Mouse (Mus musculus): ENCODE measurements around the gene Gabrr2. TPM values are rescaled to one million over a fixed set of nuclear protein-coding genes. Genes with fewer than 3 reads are reported as not detected.

Gene Gabrr2
- polyA plus RNA-seq, 1 experiment, result 1.5 TPM

- WGBS, result 51% methylated on average over 1 of the region's 1 CpGs
- H3K4me3 ChIP-seq (ENCODE audit: low read depth, low read length), result no peak overlapping the region
- H3K27me3 ChIP-seq (ENCODE audit: control insufficient read depth, insufficient read depth, low read length), result no peaks in the 10 kb centered on the region
- peaks cover 11% of the 10 kb centered on the region for H3K36me3 ChIP-seq (ENCODE audit: control insufficient read depth, insufficient read depth, low read length)
- TF ChIP-seq POLR2A (IDR thresholded peaks at IDR 0.05; ENCODE audit: low read depth, low read length) (no peak), CTCF (IDR thresholded peaks at IDR 0.05; ENCODE audit: extremely low read depth, insufficient read length, insufficient replicate concordance, low read depth, low read length) (no peak)
- H3K27ac ChIP-seq (ENCODE audit: insufficient read depth, low read depth, low read length), result no peak overlapping the region
- H3K4me1 ChIP-seq (ENCODE audit: control insufficient read depth, insufficient read depth, insufficient read length, low read length), result no peaks in the 10 kb centered on the region
These were observed 6.5 kb upstream of the Gabrr2 start for GRCm38 (mm10) chr4:33056317-33056716.

DNA sequence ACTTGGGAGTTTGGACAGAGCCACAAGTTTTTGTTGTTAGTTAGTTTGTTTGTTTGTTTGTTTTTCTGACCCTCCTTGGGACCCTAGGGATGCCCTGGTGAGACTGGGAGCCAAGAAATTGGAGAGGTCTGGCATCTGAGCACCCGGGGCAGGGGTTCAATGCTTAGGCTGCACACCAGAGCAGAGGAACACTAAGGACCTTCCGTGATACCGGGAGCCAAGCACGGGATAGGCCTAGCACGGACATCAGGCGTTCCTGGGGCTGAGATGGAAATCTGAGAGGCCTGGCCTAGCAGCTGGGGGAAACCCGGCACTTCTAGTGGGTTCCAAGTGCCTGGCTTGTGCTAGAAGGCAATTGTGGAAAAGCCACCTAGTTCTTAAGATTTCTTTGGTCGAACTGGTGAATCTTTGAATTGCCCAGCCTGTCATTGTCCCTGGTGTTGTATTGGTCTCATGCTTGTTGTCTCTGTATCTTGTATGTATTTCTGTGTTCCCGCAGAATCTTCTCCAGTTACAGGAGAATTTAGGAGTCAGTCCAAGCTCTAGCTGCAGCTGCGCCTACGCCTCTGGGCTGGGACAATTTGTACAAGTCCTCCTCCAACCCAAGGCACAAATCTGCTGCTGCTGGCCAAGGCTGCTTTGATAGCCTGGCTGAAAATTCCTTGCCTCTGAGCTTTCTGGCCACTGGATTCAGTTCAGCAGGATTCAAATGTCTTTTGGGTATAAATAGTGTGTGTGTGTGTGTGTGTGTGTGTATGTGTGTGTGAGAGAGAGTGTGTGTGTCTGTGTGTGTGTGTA is 4.7 kb upstream of the Gabrr2 start:
- H3K4me1 ChIP-seq (ENCODE audit: control insufficient read depth, insufficient read depth, insufficient read length, low read length), result no peaks in the 10 kb centered on the region
- 85% methylated on average over 11 of the region's 11 CpGs for WGBS
- peak overlapping the region; percentile 64 for H3K27ac ChIP-seq (ENCODE audit: insufficient read depth, low read depth, low read length)
- H3K36me3 ChIP-seq (ENCODE audit: control insufficient read depth, insufficient read depth, low read length), result peaks cover 2% of the 10 kb centered on the region
- H3K27me3 ChIP-seq (ENCODE audit: control insufficient read depth, insufficient read depth, low read length), result no peaks in the 10 kb centered on the region
- H3K4me3 ChIP-seq (ENCODE audit: low read depth, low read length), result no peak overlapping the region
- TF ChIP-seq CTCF (IDR thresholded peaks at IDR 0.05; ENCODE audit: extremely low read depth, insufficient read length, insufficient replicate concordance, low read depth, low read length), result no peak
- no peak for TF ChIP-seq POLR2A (IDR thresholded peaks at IDR 0.05; ENCODE audit: low read depth, low read length)

DNA sequence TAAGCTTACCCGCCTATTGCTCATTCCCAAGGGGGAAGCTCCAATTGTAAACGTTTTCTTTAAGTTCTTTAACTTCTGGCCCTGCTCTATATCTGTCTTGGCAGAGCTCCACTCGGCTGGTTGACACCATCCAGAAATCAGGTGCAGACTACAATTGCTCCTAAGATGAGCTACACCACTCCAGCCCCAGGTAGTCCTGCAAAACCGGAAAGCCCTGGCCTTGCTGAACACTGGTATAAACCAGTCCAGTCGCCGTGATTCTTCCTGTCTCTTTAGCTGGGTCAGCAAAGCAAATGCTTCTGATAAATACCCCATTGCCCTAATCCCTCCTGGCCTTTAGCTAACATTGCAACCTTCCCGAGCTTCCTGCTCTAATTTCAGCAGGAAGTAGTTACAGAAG is 1.6 kb upstream of the Gabrr2 start:
- TF ChIP-seq CTCF (IDR thresholded peaks at IDR 0.05; ENCODE audit: extremely low read depth, insufficient read length, insufficient replicate concordance, low read depth, low read length) (no peak), POLR2A (IDR thresholded peaks at IDR 0.05; ENCODE audit: low read depth, low read length) (no peak)
- Histone ChIP-seq H3K4me1 (ENCODE audit: control insufficient read depth, insufficient read depth, insufficient read length, low read length) (peaks cover 2% of the 10 kb centered on the region; the same call in 1 of the 2 replicates), H3K27me3 (ENCODE audit: control insufficient read depth, insufficient read depth, low read length) (no peaks in the 10 kb centered on the region), H3K4me3 (ENCODE audit: low read depth, low read length) (no peak overlapping the region), H3K27ac (ENCODE audit: insufficient read depth, low read depth, low read length) (no peak overlapping the region), H3K36me3 (ENCODE audit: control insufficient read depth, insufficient read depth, low read length) (no peaks in the 10 kb centered on the region)
- 38% methylated on average over 7 of the region's 7 CpGs for WGBS

- no peak for TF ChIP-seq POLR2A (IDR thresholded peaks at IDR 0.05; ENCODE audit: low read depth, low read length)
- TF ChIP-seq CTCF (IDR thresholded peaks at IDR 0.05; ENCODE audit: extremely low read depth, insufficient read length, insufficient replicate concordance, low read depth, low read length), result no peak
- Histone ChIP-seq H3K27ac (ENCODE audit: insufficient read depth, low read depth, low read length) (no peak overlapping the region), H3K27me3 (ENCODE audit: control insufficient read depth, insufficient read depth, low read length) (no peaks in the 10 kb centered on the region), H3K36me3 (ENCODE audit: control insufficient read depth, insufficient read depth, low read length) (no peaks in the 10 kb centered on the region), H3K4me3 (ENCODE audit: low read depth, low read length) (no peak overlapping the region), H3K4me1 (ENCODE audit: control insufficient read depth, insufficient read depth, insufficient read length, low read length) (peaks cover 2% of the 10 kb centered on the region; the same call in 1 of the 2 replicates)
- WGBS, result 83% methylated on average over 6 of the region's 6 CpGs
These were observed 2.2 kb downstream of the Gabrr2 start for GRCm38 (mm10) chr4:33064986-33065385.

DNA sequence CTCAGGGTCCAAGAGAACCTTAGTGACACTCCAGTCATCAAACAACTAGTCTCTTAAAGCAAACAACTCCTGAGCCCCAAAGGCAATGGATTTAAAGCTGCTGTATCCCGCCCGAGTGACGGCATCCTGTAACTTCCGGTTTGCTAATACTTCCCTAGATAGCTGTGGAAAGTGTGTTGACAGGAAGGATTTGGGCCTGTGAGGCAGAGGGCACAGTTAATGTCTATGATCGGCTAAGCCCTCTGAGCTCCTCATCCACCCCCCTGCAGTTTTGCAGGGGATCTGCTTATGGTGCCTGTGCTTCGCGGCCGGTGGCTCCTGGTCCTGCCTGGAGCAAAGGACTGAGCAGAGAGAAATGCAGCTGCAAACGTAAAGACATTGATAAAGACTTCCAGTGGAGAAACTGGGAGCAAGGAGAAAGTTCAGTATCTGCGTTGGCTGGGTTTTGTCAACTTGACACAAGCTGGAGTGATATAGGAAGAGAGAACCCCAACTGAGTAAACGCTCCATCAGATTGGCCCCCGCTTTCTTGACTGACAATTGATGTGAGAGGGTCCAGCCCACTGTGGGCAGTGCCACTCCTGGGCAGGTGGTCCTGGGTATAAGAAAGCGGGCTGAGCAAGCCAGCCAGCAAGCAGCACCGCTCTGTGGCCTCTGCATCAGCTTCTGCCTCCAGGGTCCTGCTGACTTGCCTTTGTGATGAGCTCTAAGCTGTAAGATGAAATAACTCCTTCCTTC is 3.6 kb downstream of the Gabrr2 start:
- Histone ChIP-seq H3K4me3 (ENCODE audit: low read depth, low read length) (no peak overlapping the region), H3K4me1 (ENCODE audit: control insufficient read depth, insufficient read depth, insufficient read length, low read length) (peaks cover 2% of the 10 kb centered on the region; the same call in 1 of the 2 replicates), H3K27ac (ENCODE audit: insufficient read depth, low read depth, low read length) (no peak overlapping the region), H3K27me3 (ENCODE audit: control insufficient read depth, insufficient read depth, low read length) (no peaks in the 10 kb centered on the region), H3K36me3 (ENCODE audit: control insufficient read depth, insufficient read depth, low read length) (no peaks in the 10 kb centered on the region)
- WGBS, result 50% methylated on average over 14 of the region's 14 CpGs
- TF ChIP-seq CTCF (IDR thresholded peaks at IDR 0.05; ENCODE audit: extremely low read depth, insufficient read length, insufficient replicate concordance, low read depth, low read length) (no peak), POLR2A (IDR thresholded peaks at IDR 0.05; ENCODE audit: low read depth, low read length) (no peak)

DNA sequence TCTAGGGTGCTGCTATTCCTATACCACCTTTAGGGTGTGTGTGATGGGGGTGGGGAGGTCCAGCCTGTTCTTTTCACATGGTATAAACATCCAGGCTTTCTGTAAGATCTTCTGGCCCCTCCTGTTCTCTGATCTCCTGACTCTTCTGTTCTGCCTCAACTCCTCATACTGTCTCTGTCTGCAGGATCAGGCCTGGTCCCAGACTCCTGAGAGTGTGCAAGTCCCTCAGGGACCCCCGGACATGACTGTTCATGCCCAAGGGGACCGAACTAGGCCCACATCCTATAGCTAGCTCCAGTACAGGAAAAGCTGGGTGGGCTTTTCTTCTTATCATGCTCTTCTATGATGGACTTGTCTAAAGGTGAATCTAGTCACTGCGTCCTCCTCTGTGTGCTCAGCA is 4.5 kb downstream of the Gabrr2 start:
- Histone ChIP-seq H3K4me1 (ENCODE audit: control insufficient read depth, insufficient read depth, insufficient read length, low read length) (peaks cover 2% of the 10 kb centered on the region; the same call in 1 of the 2 replicates), H3K27me3 (ENCODE audit: control insufficient read depth, insufficient read depth, low read length) (no peaks in the 10 kb centered on the region), H3K36me3 (ENCODE audit: control insufficient read depth, insufficient read depth, low read length) (no peaks in the 10 kb centered on the region), H3K4me3 (ENCODE audit: low read depth, low read length) (no peak overlapping the region), H3K27ac (ENCODE audit: insufficient read depth, low read depth, low read length) (no peak overlapping the region)
- WGBS, result 93% methylated on average over 3 of the region's 3 CpGs
- TF ChIP-seq POLR2A (IDR thresholded peaks at IDR 0.05; ENCODE audit: low read depth, low read length) (no peak), CTCF (IDR thresholded peaks at IDR 0.05; ENCODE audit: extremely low read depth, insufficient read length, insufficient replicate concordance, low read depth, low read length) (no peak)

DNA sequence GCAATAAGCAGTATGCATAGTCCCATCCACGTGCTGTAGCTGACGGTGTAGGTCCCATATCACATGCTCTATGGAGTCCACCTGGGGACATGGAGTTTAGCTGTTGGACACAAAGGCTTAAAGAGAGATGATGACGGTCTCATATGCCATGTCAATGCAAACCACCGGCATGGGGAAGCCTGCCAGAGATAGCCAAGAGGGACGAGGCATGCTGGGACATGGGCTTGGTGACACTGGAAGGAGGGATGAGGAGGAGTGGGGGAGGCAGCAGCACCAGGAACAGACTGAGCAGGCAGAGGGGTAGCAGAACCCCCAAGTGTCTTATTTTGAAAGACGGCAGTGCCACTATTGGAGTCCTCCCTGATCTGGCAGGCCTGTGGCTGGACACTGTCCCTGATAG is 5.0 kb downstream of the Gabrr2 start:
- Histone ChIP-seq H3K4me1 (ENCODE audit: control insufficient read depth, insufficient read depth, insufficient read length, low read length) (peaks cover 2% of the 10 kb centered on the region; the same call in 1 of the 2 replicates), H3K4me3 (ENCODE audit: low read depth, low read length) (no peak overlapping the region), H3K27me3 (ENCODE audit: control insufficient read depth, insufficient read depth, low read length) (no peaks in the 10 kb centered on the region), H3K36me3 (ENCODE audit: control insufficient read depth, insufficient read depth, low read length) (no peaks in the 10 kb centered on the region), H3K27ac (ENCODE audit: insufficient read depth, low read depth, low read length) (no peak overlapping the region)
- no peak for TF ChIP-seq CTCF (IDR thresholded peaks at IDR 0.05; ENCODE audit: extremely low read depth, insufficient read length, insufficient replicate concordance, low read depth, low read length)
- TF ChIP-seq POLR2A (IDR thresholded peaks at IDR 0.05; ENCODE audit: low read depth, low read length), result no peak
- WGBS, result 93% methylated on average over 6 of the region's 6 CpGs
